Mouse (Mus musculus): ENCODE measurements around the gene Rbm20. TPM values are rescaled to one million over a fixed set of nuclear protein-coding genes. Genes with fewer than 3 reads are reported as not detected.
A peak's percentile ranks its signal among the peaks of the same experiment; 100 is the strongest.

Gene Rbm20
- total RNA-seq, 2 experiments from 2014 or later = 1.7 to 2.9 TPM

DNA sequence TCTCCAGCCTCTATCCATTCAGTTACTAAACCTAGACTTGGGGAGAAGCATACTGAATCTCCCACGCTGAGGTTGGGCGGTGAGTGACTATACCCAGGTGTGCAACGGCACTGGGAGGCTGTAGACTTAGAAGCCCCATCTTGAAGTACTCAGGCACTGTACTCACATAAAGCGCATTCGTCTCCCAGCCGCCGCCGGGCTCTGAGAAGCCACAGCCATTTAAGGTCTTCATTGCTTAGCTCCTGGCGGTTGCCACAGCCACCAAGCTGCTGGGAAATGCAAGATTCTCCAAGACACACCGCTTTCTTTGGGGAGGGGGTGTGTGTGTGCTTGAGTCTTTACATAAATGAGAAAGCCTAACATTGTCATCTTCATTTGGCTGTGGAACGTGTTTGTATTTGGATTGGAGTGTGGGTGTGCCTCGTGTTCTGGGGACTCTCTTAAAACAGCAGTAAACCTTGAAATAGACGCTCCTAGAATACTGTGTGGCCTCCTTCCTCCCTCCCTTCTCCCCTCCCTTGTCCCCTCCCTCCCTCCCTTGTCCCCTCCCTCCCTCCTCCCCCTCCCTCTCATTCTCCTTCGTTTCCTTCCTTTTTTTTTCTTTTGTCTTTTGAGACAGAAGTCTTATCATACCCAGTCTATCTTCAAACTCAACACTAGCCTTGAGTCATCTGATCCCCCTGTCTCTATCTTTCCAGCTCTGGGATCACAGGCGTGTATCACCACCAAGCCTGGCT, 131.1 kb downstream of the Rbm20 start:
- DNase-seq (ENCODE audit: low spot score in 2 of 2) = peak in 1 of 2 experiments; percentile 34

DNA sequence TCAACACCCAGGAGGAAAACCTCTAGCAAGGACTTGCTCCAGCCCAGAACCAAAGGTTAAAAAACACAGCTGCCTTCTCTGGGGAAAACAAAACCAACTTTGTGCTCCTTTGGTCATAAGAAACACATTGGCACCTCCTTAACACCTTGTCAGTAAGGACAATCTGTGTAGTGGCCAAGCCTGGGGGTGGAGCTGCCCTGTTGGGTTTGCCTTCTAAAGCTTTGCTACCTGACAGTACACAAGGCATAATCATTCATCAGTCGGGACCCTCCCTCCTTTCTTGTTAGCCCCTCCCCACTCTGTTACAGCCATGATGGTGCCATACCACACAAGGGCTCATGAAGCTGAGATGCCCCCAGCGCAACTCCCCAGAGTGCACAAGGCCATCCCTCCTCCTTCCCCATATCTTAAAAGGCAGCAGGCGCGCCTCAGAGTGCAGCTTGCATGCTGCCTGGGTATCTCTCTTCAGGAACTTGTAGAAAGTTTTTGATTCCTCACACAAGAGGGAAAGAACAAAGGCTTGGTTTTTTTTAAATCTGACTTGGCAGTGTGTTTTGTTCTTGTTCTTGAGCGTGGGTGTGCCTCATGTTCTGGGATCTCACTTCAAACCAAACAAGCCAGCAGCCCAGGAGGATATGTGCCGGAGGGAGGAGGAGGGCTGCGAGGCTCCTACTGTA, 132.2 kb downstream of the Rbm20 start:
- peak; percentile 26 to 80 for DNase-seq (ENCODE audit: low spot score in 2 of 2)

DNA sequence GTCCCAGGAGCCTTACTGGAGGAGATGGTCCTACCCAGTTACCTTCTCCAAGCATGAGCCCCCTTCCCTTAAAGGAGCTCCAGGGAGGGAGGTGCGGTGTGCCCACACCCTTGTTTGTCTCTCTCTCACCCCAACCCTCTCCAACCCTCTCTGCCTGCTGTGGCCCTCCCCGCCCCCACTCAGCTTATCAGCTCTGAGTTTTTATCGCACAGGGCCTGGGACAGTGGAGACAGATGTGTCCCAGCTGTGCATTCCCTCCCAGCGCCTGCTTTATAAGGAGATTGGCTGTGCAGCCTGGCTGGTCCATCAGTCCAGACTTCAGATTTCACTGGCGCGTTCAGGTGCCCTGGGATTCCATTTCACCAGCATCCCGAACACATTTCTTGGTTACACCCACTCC, 132.9 kb downstream of the Rbm20 start:
- no peak for DNase-seq (ENCODE audit: low spot score in 2 of 2)

DNA sequence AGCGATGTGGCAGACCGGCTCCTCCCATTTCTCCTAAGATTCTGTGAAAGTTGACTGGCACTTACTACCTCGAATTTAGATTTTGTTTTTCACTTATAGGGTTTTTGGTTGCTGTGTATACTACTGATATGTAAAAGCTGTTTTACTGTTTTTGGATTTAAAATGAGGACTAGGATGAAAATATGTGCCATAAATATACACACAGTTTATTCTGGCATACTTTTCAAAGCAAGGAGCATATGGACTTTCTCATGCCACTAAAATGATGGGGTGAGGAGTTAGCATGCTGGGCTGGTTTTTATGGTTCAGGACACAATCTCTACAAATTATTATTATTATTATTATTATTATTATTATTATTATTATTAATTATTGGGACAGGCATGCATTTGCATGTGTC, 133.5 kb downstream of the Rbm20 start:
- DNase-seq (ENCODE audit: low spot score in 2 of 2) = no peak

DNA sequence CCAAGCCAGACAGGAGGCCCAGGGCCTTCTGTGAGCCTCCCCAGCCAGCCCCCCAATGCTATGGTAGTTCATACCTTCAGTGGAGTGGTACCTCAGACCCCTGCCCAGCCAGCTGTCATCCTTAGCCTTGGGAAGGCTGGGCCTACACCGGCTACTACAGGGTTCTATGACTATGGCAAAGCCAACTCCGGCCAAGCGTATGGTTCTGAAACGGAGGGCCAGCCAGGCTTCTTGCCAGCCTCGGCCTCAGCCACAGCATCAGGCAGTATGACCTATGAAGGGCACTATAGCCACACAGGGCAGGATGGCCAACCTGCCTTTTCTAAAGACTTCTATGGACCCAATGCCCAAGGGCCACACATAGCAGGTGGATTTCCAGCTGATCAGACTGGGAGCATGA, 136.5 kb downstream of the Rbm20 start:
- no peak for DNase-seq (ENCODE audit: low spot score in 2 of 2)

DNA sequence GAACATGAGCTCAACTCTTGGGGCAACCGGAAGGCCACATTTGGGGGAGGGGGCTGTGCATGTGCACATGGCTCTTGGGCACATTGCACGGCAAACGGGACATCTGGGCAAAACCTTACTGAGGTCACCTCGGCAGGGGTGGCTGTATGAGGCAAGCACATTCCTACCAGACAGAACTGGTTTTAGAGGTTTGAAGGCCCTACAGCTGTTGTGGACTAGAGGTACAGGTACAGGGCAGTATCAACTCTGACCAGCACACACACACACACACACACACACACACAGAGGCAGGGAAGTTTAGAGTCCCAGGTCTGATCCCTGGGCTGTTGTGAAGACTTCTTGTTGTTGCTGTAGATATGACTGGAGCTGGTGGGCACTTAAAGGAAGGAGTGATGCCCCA, 138.6 kb downstream of the Rbm20 start:
- no peak for DNase-seq (ENCODE audit: low spot score in 2 of 2)

DNA sequence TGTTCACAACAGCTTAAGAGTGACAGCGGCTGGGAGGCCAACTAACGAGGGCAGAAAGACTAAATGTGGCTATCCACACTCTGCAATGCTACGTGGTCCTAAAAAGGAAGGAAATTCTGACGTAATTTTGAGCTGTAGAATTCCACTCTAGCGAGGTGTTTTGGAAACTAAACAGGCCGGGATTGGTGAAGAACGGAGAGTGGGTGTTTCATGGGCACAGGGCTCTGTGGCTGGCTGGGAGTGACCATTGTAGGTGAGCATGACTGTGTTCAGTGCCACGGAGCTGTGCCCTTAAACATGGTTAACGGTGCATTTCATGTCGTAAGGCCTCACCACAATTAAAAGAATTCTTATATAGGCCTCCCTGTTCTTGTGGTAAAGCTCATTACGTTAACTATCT, 139.1 kb downstream of the Rbm20 start:
- DNase-seq (ENCODE audit: low spot score in 2 of 2) = no peak

DNA sequence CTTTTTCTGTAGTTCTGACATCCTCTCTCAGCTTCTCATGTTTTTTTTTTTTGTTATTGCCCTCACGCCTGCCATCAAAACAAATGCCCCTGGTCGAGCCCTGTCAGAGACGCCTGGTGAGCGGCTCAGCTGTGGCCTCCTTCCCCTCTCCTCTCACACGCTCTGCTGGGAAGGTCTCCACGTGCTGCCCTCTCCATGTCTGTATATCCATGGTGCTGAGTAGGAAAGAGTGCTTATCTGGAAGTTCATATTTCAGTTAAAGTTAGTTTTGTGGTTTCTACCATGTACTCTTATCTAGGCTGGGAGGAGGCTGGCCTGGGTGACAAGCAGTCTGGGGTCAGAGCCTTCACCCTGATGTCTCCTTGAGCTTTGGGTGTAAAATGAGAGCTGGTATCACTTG, 142.2 kb downstream of the Rbm20 start:
- DNase-seq (ENCODE audit: low spot score in 2 of 2) = no peak

DNA sequence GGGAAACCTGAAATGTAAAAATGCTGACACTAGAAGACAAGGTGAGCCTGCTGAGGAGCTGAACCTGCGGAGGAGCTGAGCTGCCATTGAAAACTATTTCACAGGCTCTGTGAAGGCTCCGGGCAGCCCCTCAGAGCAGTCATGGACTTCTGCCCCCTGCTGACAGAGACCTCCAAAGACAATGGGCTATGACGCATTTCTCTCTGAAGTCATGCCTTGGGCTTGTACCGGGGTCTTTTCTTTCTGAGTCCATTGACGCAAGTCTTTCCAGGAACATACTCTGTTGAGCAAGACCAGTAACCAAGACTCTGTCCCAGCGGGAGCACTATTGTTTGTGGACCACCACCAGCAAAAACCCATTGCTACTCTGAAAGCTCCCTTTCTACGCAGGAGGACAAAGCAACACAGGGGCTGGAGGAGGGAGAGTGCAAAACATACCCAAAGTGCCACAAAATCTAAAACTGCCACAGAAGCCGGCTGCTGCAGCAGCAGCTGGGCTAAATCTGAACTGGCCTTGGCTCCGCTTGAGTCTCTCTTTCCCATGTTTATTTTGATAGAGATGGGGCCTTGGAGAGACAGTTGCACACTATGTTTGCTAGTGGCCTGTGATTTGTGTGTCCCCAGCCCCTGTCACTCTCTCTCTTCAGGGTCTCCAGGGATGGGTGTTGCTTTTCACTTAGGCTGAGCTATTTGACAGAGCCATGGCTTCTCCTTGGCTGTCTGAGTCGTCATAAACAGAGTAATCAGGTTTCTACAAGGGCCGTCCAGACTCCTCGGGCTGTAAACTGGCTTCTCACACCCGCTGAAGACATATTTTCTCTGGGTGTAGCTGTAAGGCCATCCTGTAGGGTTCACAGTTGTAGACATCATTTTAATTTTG, 144.4 kb downstream of the Rbm20 start:
- no peak for DNase-seq (ENCODE audit: low spot score in 2 of 2)

DNA sequence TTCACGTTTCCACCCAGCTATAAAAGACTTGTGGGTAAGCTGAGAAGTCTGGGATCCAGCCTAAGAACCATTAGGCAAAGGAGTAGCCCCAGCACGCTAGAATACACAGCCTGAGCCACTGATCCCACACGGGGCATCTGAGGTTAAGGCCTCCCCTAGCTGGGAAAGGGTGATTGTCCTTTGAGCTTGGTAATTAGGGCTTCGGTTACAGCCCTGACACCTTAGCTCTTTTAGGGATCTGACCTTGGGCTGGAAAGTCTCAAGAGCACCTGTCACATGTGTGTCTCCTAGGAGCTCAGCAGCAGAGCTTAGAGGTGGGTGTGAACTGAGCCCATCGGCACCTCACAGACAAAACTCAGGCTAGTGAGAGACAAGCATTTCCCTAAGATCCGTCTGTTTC, 146.7 kb downstream of the Rbm20 start:
- no peak for DNase-seq (ENCODE audit: low spot score in 2 of 2)

DNA sequence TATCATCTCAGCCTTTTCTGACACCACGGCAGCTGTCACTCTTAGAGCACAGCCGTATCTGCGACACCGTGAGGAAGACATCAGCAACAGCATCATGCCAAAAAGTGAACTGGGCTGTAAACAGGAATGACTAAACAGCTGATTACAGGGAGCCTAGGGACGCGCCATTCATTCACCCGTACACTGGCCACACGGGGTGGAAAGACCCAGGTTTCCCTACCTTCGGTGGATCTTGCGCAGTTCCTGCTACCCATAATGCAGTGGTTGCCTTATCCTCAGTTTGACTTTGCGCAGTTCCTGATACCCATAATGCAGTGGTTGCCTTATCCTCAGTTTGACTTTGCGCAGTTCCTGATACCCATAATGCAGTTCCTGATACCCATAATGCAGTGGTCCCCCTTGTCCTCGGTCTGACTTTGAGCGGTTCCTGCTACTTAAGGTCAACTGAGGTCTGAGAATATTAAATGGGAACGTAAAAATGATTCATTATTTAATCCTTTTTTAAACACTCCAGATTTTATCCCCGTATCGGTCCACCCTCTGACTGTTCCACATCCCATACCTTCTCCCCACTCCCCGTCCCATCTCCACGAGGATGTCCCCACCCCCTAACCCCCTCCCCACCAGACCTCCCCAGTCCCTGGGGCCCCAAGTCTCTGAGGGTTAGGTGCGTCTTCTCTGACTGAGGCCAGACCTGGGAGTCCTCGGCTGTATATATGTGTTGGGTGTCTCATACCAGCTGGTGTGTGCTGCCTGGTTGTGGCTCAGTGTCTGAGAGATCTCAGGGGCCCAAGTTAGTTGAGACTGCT, 148.0 kb downstream of the Rbm20 start:
- DNase-seq (ENCODE audit: low spot score in 2 of 2) = peak in 1 of 2 experiments; percentile 47

DNA sequence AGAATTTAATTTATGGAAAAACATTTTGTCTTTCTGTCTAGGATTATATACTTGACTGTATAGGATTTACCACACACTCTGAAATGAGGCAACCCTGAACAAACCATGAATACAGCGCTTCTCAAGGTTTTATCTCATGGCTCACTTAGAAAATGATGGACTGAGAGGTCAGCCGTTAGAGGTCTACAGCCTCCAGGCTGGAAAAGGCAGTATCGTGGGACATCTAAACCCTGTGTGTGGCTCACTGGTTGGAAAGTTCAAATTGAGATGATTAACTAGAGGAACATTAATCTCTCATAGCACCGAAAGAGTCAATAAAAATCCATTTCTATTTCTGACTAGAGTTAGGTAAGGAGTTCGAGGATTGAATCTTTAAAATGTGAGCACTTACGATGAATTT, 152.9 kb downstream of the Rbm20 start:
- DNase-seq (ENCODE audit: low spot score in 2 of 2) = no peak

DNA sequence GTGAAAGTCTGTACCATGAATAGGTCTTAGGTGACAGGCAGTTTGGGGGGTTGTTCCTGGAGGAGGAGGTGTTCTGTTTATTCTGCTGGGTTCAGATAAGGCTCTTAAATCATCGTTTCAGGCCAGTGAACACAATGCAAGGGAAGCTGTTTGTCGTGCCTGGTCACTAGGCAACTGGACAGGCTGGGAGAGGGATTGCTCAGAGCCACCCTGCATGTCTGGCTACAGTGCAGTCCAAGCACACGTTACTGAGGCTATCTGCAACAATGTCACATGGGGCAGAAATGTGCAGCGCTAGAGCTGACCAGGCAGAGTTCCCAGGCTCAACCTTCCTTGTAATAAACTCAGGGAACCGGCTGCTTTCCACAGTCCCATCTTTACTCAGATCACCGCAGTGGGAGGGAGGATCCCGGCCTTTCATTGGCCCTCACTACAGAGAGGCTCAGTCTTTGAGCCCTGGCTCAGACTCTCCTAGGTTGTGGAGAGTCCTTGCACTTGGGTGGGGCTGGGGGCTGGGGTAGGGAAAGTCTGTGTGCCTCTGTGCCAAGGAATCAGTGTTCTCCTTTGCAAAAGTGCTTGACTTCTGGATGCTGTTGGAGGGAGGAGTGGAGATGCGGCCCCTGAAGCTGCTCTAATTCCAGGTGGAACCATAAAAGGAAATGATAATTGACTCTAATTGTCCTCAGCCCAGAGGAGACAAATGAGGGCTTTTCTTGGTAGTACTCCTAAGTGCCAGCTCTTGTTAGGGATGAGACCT, 153.5 kb downstream of the Rbm20 start:
- DNase-seq (ENCODE audit: low spot score in 2 of 2) = no peak

DNA sequence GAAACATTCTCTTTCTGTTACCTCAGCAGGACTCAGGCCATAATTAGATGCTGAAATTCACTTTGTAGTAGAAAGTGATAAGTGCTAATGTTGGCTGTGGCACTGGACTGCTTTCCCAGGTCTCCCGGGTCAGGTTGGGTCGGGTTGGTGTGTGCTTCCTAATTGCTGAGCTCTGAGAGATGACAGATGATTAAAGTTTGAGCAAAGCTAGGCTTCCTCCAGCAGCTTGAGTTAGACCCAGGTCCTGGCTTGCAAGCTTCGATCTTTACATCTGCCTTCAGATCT, 154.0 kb downstream of the Rbm20 start:
- no peak for DNase-seq (ENCODE audit: low spot score in 2 of 2)

DNA sequence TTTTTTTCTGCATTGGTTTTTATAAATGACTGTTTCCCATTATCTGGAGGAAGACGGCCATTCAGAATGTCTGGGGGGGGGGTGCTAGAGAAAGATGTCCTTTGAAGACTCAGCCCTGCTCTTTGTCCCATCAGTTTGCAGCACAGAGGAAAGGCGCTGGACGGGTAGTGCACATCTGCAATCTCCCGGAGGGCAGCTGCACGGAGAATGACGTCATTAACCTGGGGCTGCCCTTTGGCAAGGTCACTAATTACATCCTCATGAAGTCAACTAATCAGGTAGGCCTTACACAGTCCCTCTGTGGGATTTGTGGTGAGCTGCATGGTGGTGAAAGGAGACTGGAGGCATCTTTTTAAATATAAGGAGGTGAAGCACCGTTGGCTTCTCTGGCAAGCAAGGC, 155.4 kb downstream of the Rbm20 start:
- DNase-seq (ENCODE audit: low spot score in 2 of 2) = no peak

DNA sequence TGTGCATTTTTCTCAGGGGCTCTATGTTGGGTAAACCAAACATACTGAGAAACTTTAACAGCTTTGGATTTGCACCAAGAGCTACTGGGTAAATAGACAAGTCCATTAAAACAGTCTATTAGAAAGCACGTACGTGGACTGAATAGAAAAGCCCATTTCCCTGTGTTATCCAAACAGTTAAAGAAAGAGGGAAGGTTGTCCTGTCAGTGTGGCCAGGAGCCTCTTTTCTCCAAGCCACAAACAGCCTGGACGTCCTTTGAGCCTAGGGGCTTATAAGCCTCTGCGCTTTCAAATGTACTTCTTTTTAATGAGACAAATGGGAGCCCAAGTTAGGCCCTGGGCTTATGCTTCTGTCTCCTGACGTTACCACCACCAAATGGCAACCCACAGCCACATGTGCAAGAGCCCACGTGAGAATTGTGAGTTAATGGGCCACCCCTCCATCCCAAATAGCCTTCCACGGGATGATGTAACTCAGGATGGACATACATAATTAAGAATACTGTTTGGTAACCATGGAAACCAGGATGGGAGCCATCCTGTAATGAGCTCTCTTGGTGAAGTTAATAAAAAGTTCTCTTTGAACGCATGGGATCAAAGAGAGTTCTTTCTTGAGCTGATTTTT, 156.8 kb downstream of the Rbm20 start:
- DNase-seq (ENCODE audit: low spot score in 2 of 2) = no peak

DNA sequence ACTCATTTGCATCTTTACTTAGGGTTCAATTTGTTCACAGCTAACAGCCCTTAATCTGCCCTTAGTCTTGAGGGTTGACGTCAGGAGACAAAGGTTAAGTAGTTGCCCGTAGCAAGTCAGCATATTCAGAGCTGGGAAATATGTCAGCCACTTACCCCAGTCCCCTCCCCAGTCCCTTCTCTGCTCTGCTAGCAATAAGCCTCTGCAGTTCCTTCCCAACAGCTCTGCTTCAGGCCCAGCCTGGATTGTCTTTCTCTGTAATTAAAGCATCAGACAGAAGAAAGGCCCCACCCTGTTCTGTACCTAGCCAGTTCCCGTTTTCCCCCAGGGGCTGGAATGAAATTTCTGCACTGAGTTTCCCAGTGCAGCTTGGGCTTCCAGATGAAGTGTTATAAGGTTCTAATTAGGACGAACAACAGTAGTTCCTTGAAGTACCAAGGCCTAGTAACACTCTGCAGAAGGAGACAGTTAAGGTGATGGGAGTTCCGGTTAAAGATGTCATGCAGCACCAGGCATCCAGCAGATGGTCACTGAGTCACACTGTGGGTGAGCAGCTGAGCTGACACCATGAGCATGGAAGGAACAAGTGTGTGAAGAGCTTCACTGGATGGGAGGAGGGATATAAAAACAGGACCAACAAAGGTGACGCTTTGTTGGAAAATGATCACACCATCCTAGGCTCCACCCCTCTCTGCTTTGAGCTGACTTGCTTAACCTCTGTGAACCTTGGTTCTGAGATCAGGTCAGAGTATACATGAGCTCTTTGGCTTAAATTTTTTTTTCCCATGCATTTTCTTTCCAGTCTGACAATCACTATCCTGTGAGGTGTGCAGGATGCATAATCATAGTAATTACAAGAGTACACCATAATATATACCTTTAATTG, 159.7 kb downstream of the Rbm20 start:
- no peak for DNase-seq (ENCODE audit: low spot score in 2 of 2)

DNA sequence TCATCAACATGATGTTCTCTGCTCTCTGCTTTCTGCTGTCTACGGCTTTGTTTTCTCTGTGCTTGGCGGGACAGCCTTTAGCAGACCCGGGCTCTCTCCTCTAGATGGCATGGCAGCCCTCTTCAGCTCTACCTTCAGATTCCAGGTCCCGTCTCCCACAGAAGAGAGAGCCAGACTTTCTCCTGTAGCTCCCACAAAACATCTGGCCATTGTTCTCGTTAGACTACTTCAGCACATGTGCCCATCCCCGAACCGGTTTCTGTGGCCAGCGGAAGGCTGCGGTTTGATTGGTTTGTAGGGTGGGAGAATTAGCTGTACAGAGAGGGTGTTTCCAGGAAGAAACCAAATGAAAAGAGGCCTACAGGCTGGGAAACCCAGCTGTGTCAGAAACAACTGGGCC, 161.7 kb downstream of the Rbm20 start:
- no peak for DNase-seq (ENCODE audit: low spot score in 2 of 2)

DNA sequence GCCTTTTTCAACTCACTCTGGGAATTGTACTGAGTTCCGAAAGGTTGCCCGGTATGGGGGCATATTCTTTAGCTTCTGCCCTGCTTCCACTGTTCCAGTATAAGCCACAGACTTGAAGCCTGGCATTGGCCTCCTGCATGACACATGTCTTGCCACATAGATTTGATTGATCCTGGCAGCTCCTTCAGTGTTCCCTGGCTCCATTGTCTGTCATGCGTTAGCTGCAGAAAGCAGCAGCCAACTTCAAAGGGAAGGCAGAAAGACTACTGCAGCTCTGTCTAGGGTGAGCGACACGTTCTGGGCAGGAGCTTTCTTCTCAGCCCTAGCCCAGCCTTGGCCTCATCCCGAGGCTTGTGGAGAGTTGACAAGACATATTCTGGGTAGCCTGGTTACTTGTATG, 162.7 kb downstream of the Rbm20 start:
- DNase-seq (ENCODE audit: low spot score in 2 of 2) = no peak

Data from layer of hippocampus, adult 18-20 months (tissue).